Mouse (Mus musculus) erythroblast, embryonic 14.5 days (primary cell): Measurements from ENCODE around the gene Lrrc23.

Source experiments
- GATA1 ChIP-seq: IDR thresholded peaks from 2 replicates; pipeline ENCODE4 v1.6.1; 2012; ENCODE audit warnings: low read length, inconsistent platforms, mixed read lengths
- TAL1 ChIP-seq: IDR thresholded peaks from 3 replicates; pipeline ENCODE4 v1.6.1; 2012; ENCODE audit warnings: low read length, inconsistent platforms, mixed read lengths

DNA sequence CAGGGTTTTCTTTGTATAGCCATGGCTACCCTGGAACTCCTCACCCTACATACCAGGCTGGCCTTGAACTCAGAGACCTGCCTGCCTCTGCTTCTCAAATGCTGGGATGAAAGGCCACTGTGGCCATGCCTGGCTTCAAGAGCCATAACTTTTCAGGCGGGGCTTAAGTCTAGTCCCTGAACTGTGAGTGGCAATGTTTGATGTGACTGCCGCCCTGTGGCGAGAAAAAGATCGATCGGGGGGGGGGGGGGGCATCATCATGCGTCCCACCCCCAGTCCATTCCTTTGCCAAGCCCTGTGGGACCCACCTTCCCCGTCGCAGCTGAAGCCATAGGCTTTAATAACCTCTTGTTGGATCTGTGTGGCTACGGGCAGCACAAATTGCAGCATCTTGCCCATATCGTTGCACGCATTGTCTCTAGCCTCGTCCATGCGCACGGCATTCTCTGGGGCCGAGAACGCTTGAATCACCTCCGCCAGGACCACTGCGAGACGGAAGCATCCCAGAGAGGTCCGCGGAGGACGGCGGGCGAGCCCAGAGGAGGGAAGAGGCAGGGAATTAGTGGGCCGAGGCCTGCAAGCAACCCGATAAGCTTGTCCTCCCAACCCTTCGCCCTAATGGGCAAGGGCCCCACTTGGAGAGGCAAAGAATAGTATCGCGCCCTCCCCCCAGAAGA is 39.2 kb downstream of the Lrrc23 start:
- TF ChIP-seq GATA1 (no peak), TAL1 (no peak)
